Mouse (Mus musculus): Measurements from ENCODE around the gene Vmn1r69.

Vmn1r69 gene

GRCm38 (mm10) chr7:10613559-10613958 is at the start of gene Vmn1r69:
Vmn1r69 (minus strand) TSS chr7:10613659.
- DNase-seq (ENCODE audit: extremely low spot score) = no peak

- no peak for DNase-seq (ENCODE audit: extremely low spot score)
These were observed 17.8 kb upstream of the Vmn1r69 start, which contains the start of gene Vmn1r70 for GRCm38 (mm10) chr7:10631232-10631631. Vmn1r70 (plus strand) TSS chr7:10631532.

- no peak for DNase-seq (ENCODE audit: extremely low spot score)
These were observed 55.1 kb downstream of the Vmn1r69 start, which contains the start of gene Vmn1r68 for GRCm38 (mm10) chr7:10558385-10558784. Vmn1r68 (minus strand) TSS chr7:10558485.

All from embryo, embryonic 9.5 days (tissue).